Mouse (Mus musculus): ENCODE measurements around the gene Ccdc170.

- TF ChIP-seq POLR2A (IDR thresholded peaks at IDR 0.05; ENCODE audit: low read depth, low read length) (no peak), CTCF (conservative IDR thresholded peaks at IDR 0.05; ENCODE audit: insufficient read depth, insufficient read length, low read depth, low read length) (no peak)
These were observed 8.7 kb upstream of the Ccdc170 start for GRCm38 (mm10) chr10:4473591-4473993.

All from kidney, adult 2 months (tissue).